Mouse (Mus musculus): Measurements from ENCODE around the gene Krtap4-7.

DNA sequence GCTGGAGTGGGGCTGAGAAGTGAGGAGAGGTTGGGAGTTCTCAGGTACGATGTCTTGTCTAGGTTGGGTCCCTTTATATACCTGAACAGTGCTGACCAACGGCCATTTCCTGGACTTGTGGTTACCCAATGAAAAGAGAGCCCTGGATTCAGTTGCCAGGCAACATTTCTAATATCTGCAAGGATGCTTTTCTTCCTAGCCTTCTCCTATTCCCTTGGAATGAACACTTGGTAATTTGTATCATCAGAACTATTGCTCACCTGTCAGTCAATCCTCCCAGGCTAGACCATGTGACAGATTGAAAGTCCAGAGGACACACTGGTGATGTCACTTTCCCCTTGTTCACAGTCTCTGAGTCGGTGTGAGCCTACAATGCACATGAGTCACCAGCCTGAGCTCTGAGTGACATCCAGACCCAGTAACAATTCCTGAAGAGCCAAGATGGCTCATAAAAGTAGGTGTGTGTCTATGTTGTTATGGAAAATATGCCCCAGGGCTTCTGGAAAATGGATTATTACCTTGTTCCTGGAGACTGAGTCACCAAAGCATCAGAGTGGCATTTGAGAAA is 29.0 kb downstream of the Krtap4-7 start, which contains the start of gene Krtap2-4:
- TF ChIP-seq GATA1 (IDR thresholded peaks at IDR 0.05; ENCODE audit: borderline replicate concordance, low read length) = no peak
- no peak for TF ChIP-seq FLI1 (IDR thresholded peaks at IDR 0.05; ENCODE audit: low read length)
